Mouse (Mus musculus) midbrain, embryonic 16.5 days (tissue): ENCODE results near the gene Clec4b1. TPM values are rescaled to one million over a fixed set of nuclear protein-coding genes. Genes with fewer than 3 reads are reported as not detected.
"Not testable (repeated sequence)": the region's sequence is repeated elsewhere in the genome, so short reads cannot be mapped to it uniquely, and the experiment has no call there.

Experiments
- ATAC-seq: fragments of 200-750 bp; cut with Nextera tagmentation; 2 replicates; pipeline ENCODE4 v1.8.0; 2017; ENCODE audit warnings: moderate TSS enrichment
- H3K27ac ChIP-seq: fragments of 300-500 bp; sonication (generic); 2 replicates; pipeline ENCODE4 v1.5.1; 2014; ENCODE audit warnings: mild to moderate bottlenecking, low read length, mixed read lengths
- H3K27me3 ChIP-seq: fragments of 300-500 bp; sonication (generic); 2 replicates; pipeline ENCODE4 v1.6.1; 2014; ENCODE audit warnings: low read depth, low read length, mixed read lengths; ENCODE audit not compliant: control insufficient read depth, insufficient read depth
- H3K36me3 ChIP-seq: fragments of 300-500 bp; sonication (generic); 2 replicates; pipeline ENCODE4 v1.6.1; 2014; ENCODE audit warnings: mild to moderate bottlenecking, low read length, moderate library complexity, mixed read lengths; ENCODE audit not compliant: control insufficient read depth, insufficient read depth
- H3K4me1 ChIP-seq: fragments of 300-500 bp; sonication (generic); 2 replicates; pipeline ENCODE4 v1.6.1; 2014; ENCODE audit warnings: mild to moderate bottlenecking, low read length, mixed read lengths; ENCODE audit not compliant: control insufficient read depth, insufficient read depth
- H3K4me2 ChIP-seq: fragments of 300-500 bp; sonication (generic); 2 replicates; pipeline ENCODE4 v1.6.1; 2014; ENCODE audit warnings: mild to moderate bottlenecking, low read length, mixed read lengths
- H3K4me3 ChIP-seq: fragments of 300-500 bp; sonication (generic); 2 replicates; pipeline ENCODE4 v1.5.1; 2014; ENCODE audit warnings: low read depth, mild to moderate bottlenecking, low read length, moderate library complexity, mixed read lengths
- H3K9ac ChIP-seq: fragments of 300-500 bp; sonication (generic); 2 replicates; pipeline ENCODE4 v1.6.1; 2014; ENCODE audit warnings: low read depth, low read length, mixed read lengths
- H3K9me3 ChIP-seq: fragments of 300-500 bp; sonication (generic); replicated peaks from 2 replicates; pipeline ENCODE4 v1.6.1; 2014; ENCODE audit warnings: mild to moderate bottlenecking, low read length, mixed read lengths; ENCODE audit not compliant: control insufficient read depth, poor library complexity, severe bottlenecking
- WGBS: fragments of 180-500 bp; shearing (Covaris S2); extraction: QIAGEN DNeasy Blood & Tissue Kit; methylation state at CpG from one replicate; pipeline ENCODE4 v1.1.7; 2014; 5-methylcytosine and 5-hydroxymethylcytosine counted together
- polyA plus RNA-seq: library from polyadenylated mRNA; unstranded; fragments of >200 nt; fragmentation: Nextera tagmentation; extraction: Ambion mirVana; gene quantifications from 2 replicates; pipeline ENCODE4 v1.2.1, GENCODE M21; 2015

Gene Clec4b1
- polyA plus RNA-seq: not detected in 2 replicates

DNA sequence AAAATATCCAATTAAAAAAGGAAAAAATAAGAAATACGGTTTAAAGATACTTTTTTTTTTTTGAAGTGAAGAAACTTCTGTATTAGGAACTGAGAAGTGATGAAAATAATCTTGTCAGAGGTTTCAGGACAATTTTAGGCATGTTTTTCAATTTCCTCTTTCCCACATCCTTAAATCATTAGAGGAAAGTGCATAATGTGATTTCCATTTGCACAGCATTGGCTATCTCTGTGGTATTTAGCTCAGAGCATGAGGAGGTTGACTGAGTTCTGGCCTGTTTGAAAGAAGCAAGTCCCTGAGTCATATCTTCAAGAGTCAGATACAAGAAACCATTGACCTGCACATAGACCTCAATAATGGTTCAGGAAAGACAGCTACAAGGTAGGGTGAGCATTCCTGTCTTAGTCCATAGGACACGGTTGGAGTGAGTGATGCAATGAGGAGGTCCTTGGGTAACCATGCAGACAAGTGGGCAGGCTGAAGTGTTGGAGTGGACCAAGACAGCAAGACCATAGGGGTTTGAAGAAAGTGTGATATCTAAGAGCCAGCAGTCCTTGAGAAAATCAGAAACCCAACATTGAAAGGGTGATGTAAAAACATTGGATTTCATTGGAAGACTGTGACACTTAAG, at the start of gene Clec4b1:
Gene Clec4b1, plus strand, starts transcription at position 221 of the 631 bp plus-strand sequence.
- H3K4me2 ChIP-seq: no peak within 1 kb of the TSS
- 0 out of 2 replicates have a peak, but pooled peaks cover 8% of the 10 kb centered on the region for H3K9me3 ChIP-seq
- H3K27ac ChIP-seq: no peak within 1 kb of the TSS
- H3K9ac ChIP-seq: no peak within 1 kb of the TSS
- no peaks in the 10 kb centered on the region for H3K4me1 ChIP-seq
- no peaks in the 10 kb centered on the region for H3K27me3 ChIP-seq
- no peak for ATAC-seq
- WGBS: 85% methylated on average over 2 of the region's 2 CpGs
- no peak within 1 kb of the TSS for H3K4me3 ChIP-seq
- H3K36me3 ChIP-seq: no peaks in the 10 kb centered on the region

DNA sequence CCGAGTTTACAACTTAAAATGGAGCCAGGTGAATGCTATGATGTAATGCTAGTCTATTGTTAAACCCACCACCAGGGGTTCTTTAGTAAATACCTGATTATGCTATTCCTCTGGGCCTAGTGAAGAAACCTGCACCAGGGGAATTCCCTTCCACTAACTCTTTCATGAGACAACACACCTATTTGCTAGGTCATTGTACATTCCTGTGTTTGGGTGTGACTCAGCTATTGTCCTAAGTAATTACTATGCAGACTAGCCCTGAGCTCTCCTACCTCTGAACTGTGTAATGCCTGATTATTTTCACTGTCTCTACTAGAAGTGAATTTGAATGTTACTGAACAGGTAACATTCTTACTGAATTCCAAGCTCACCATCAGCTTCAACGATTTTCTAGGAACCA, 45.1 kb upstream of the Clec4b1 start:
- 78% methylated on average over 2 of the region's 2 CpGs for WGBS
- not testable (repeated sequence) for H3K27me3 ChIP-seq, ATAC-seq, H3K4me3 ChIP-seq, H3K4me2 ChIP-seq, H3K9me3 ChIP-seq, H3K36me3 ChIP-seq, H3K4me1 ChIP-seq, H3K9ac ChIP-seq, H3K27ac ChIP-seq

DNA sequence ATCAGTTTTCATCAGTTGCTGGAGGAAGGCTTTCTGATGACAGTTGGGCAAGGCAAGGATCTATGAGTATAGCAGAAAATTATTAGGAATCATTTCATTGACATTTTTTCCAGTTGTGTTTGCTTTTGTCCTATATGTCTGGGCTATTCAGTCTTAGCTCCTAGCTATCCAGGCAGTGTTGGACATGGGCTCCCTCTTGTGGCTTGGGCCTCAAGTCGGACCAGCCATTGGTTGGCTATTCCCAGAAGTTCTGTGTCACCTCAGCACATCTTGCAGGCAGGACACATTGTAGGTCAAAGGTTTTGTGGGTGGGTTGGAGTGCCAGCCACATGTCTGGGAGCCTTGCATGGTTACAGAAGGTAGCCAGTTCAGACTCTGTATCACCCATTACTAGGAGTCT, 44.2 kb upstream of the Clec4b1 start:
- Histone ChIP-seq H3K27me3 (no peaks in the 10 kb centered on the region), H3K4me1 (no peaks in the 10 kb centered on the region), H3K9ac (no peak overlapping the region), H3K9me3 (no peaks in the 10 kb centered on the region), H3K27ac (no peak overlapping the region), H3K4me2 (no peak overlapping the region), H3K4me3 (no peak overlapping the region), H3K36me3 (no peaks in the 10 kb centered on the region)
- no peak for ATAC-seq
- 74% methylated on average over 1 of the region's 1 CpGs for WGBS

DNA sequence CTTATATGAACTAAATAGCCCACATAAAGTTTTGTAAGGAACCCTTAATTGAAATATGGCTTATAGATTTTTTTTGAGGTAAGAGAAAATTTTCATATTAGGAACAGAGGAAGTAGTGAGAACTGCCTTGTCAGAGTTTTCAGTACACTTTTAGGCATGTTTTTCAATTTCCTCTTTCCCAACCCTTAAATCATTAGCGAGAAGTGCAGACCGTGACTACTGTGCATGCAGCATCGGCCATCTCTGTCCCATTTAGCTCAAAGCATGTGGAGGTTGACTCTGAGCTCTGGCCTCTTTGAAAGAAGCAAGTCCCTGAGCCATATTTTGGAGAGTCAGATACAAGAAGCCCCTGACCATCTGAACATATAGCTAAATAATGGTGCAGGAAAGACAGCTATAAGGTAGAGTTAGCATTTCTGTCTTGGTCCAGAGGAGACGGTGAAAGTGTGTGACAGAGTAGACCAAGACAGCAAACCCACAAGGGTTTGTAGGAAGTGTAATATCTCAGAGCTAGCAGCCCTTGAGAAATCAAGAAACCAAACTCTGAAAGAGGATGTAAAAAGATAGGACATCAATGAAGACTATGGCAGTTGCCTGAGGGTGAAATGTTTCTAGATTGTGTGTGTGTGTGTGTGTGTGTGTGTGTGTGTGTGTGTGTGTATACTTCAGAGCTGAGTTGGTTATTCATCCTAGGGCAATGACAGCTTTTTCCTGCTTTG, 45.5 kb downstream of the Clec4b1 start:
- Histone ChIP-seq H3K27ac (no peak overlapping the region), H3K4me2 (no peak overlapping the region), H3K9me3 (no peaks in the 10 kb centered on the region; the same call in 1 of the 2 replicates), H3K4me1 (no peaks in the 10 kb centered on the region), H3K27me3 (no peaks in the 10 kb centered on the region), H3K36me3 (no peaks in the 10 kb centered on the region), H3K4me3 (no peak overlapping the region), H3K9ac (no peak overlapping the region)
- 91% methylated on average over 4 of the region's 4 CpGs for WGBS
- ATAC-seq: no peak

DNA sequence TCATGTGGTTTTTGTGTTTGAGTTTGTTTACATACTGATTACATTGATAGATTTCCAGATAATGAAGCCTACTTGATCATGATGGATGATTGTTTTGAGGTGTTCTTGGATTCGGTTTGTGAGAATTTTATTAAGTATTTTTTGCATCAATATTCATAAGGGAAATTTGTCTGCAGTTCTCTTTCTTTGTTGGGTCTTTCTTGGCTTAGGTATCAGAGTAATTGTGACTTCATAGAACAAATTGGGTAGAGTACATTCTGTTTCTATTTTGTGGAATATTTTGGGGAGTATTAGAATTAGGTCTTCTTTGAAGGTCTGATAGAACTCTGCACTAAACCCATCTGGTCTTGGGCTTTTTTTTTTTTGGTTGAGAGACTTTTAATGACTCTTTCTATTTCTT, 56.4 kb downstream of the Clec4b1 start, which contains the start of gene Clec4a2:
Gene Clec4a2, plus strand, starts transcription at position 301 of the 400 bp plus-strand sequence.
- H3K36me3 ChIP-seq, H3K4me2 ChIP-seq, H3K27me3 ChIP-seq, ATAC-seq, H3K9ac ChIP-seq, H3K27ac ChIP-seq, H3K4me3 ChIP-seq, H3K4me1 ChIP-seq, H3K9me3 ChIP-seq: not testable (repeated sequence)
- WGBS: 68% methylated on average over 1 of the region's 1 CpGs

Other genes with a start within 250 kb of the Clec4b1 start
- 44.3 and 52.5 TPM in 2 replicates for gene Slc2a3, start 248.3 kb upstream of the Clec4b1 start, polyA plus RNA-seq
- gene Foxj2, start 230.0 kb upstream of the Clec4b1 start, polyA plus RNA-seq: 8.4 and 9.4 TPM in 2 replicates
- 1.1 and 1.4 TPM in 2 replicates for gene C3ar1, start 193.8 kb upstream of the Clec4b1 start, polyA plus RNA-seq
- 162 and 177 TPM in 2 replicates for gene Necap1, start 175.5 kb upstream of the Clec4b1 start, polyA plus RNA-seq
- 0.97 and 1.4 TPM in 2 replicates for gene Clec4a1, start 128.1 kb upstream of the Clec4b1 start, polyA plus RNA-seq
- gene Clec4a3, start 97.4 kb upstream of the Clec4b1 start, polyA plus RNA-seq: 0.36 and 0.58 TPM in 2 replicates
- gene Clec4a4, start 59.6 kb upstream of the Clec4b1 start, polyA plus RNA-seq: not detected in 2 replicates
- 0.61 and 1.5 TPM in 2 replicates for gene Clec4a2, start 56.5 kb downstream of the Clec4b1 start, polyA plus RNA-seq
- not detected in 2 replicates for gene Clec4b2, start 122.9 kb downstream of the Clec4b1 start, polyA plus RNA-seq
- 0.21 and 1.0 TPM in 2 replicates for gene Clec4n, start 179.9 kb downstream of the Clec4b1 start, polyA plus RNA-seq
- not detected in 2 replicates for gene Clec4d, start 212.1 kb downstream of the Clec4b1 start, polyA plus RNA-seq
- not detected in 2 replicates for gene Clec4e, start 239.9 kb downstream of the Clec4b1 start, polyA plus RNA-seq